Mouse (Mus musculus): ENCODE results near the gene Rbms3. TPM values are rescaled to one million over a fixed set of nuclear protein-coding genes. Genes with fewer than 3 reads are reported as not detected.
A peak's percentile ranks its signal among the peaks of the same experiment; 100 is the strongest.

Rbms3 gene
- polyA plus RNA-seq, 1 experiment from 2014 or later = 41.2 TPM

GRCm38 (mm10) chr9:117029953-117030352 lies 599.8 kb downstream of the Rbms3 start:
- H3K9ac ChIP-seq (ENCODE audit: low read depth, low read length) = no peak overlapping the region
- H3K9me3 ChIP-seq (replicated peaks; ENCODE audit: control insufficient read depth, low read length) = no peaks in the 10 kb centered on the region
- 50% methylated on average over 1 of the region's 1 CpGs for WGBS (ENCODE audit: insufficient replicate concordance)
- peaks cover 17% of the 10 kb centered on the region for H3K4me1 ChIP-seq (ENCODE audit: control insufficient read depth, insufficient read depth, low read length)
- H3K27me3 ChIP-seq (ENCODE audit: control insufficient read depth, insufficient read depth, low read length) = no peaks in the 10 kb centered on the region
- H3K4me2 ChIP-seq = no peak overlapping the region
- no peak overlapping the region for H3K4me3 ChIP-seq (ENCODE audit: low read depth, low read length)
- H3K27ac ChIP-seq (ENCODE audit: low read depth, low read length) = peak overlapping the region; percentile 70
- ATAC-seq (replicated peaks; ENCODE audit: insufficient number of reproducible peaks, low FRiP score, low TSS enrichment) = no peak
- no peaks in the 10 kb centered on the region for H3K36me3 ChIP-seq (ENCODE audit: control insufficient read depth, insufficient read depth, low read length)

GRCm38 (mm10) chr9:117028586-117028985 lies 601.1 kb downstream of the Rbms3 start:
- H3K36me3 ChIP-seq (ENCODE audit: control insufficient read depth, insufficient read depth, low read length) = no peaks in the 10 kb centered on the region
- WGBS (ENCODE audit: insufficient replicate concordance) = 65% methylated on average over 4 of the region's 4 CpGs
- peaks cover 17% of the 10 kb centered on the region for H3K4me1 ChIP-seq (ENCODE audit: control insufficient read depth, insufficient read depth, low read length)
- no peak overlapping the region for H3K27ac ChIP-seq (ENCODE audit: low read depth, low read length)
- H3K4me3 ChIP-seq (ENCODE audit: low read depth, low read length) = no peak overlapping the region
- no peak overlapping the region for H3K4me2 ChIP-seq
- H3K9ac ChIP-seq (ENCODE audit: low read depth, low read length) = no peak overlapping the region
- no peaks in the 10 kb centered on the region for H3K9me3 ChIP-seq (replicated peaks; ENCODE audit: control insufficient read depth, low read length)
- ATAC-seq (replicated peaks; ENCODE audit: insufficient number of reproducible peaks, low FRiP score, low TSS enrichment) = no peak
- no peaks in the 10 kb centered on the region for H3K27me3 ChIP-seq (ENCODE audit: control insufficient read depth, insufficient read depth, low read length)

GRCm38 (mm10) chr9:117022086-117022485 lies 607.6 kb downstream of the Rbms3 start:
- Histone ChIP-seq H3K9me3 (replicated peaks; ENCODE audit: control insufficient read depth, low read length) (no peaks in the 10 kb centered on the region), H3K4me3 (ENCODE audit: low read depth, low read length) (no peak overlapping the region), H3K36me3 (ENCODE audit: control insufficient read depth, insufficient read depth, low read length) (no peaks in the 10 kb centered on the region), H3K9ac (ENCODE audit: low read depth, low read length) (no peak overlapping the region), H3K27me3 (ENCODE audit: control insufficient read depth, insufficient read depth, low read length) (no peaks in the 10 kb centered on the region), H3K4me2 (no peak overlapping the region), H3K4me1 (ENCODE audit: control insufficient read depth, insufficient read depth, low read length) (peaks cover 10% of the 10 kb centered on the region; the same call in 1 of the 2 replicates), H3K27ac (ENCODE audit: low read depth, low read length) (no peak overlapping the region)
- no peak for ATAC-seq (replicated peaks; ENCODE audit: insufficient number of reproducible peaks, low FRiP score, low TSS enrichment)
- WGBS (ENCODE audit: insufficient replicate concordance) = 86% methylated on average over 6 of the region's 6 CpGs

GRCm38 (mm10) chr9:117021506-117021905 lies 608.2 kb downstream of the Rbms3 start:
- no peak overlapping the region for H3K9ac ChIP-seq (ENCODE audit: low read depth, low read length)
- no peaks in the 10 kb centered on the region for H3K36me3 ChIP-seq (ENCODE audit: control insufficient read depth, insufficient read depth, low read length)
- H3K4me1 ChIP-seq (ENCODE audit: control insufficient read depth, insufficient read depth, low read length) = peaks cover 10% of the 10 kb centered on the region; the same call in 1 of the 2 replicates
- H3K4me2 ChIP-seq = no peak overlapping the region
- no peak for ATAC-seq (replicated peaks; ENCODE audit: insufficient number of reproducible peaks, low FRiP score, low TSS enrichment)
- H3K27me3 ChIP-seq (ENCODE audit: control insufficient read depth, insufficient read depth, low read length) = no peaks in the 10 kb centered on the region
- 57% methylated on average over 3 of the region's 3 CpGs for WGBS (ENCODE audit: insufficient replicate concordance)
- no peaks in the 10 kb centered on the region for H3K9me3 ChIP-seq (replicated peaks; ENCODE audit: control insufficient read depth, low read length)
- no peak overlapping the region for H3K4me3 ChIP-seq (ENCODE audit: low read depth, low read length)
- H3K27ac ChIP-seq (ENCODE audit: low read depth, low read length) = no peak overlapping the region

- no peak for ATAC-seq (replicated peaks; ENCODE audit: insufficient number of reproducible peaks, low FRiP score, low TSS enrichment)
- 92% methylated on average over 2 of the region's 2 CpGs for WGBS (ENCODE audit: insufficient replicate concordance)
- H3K9ac ChIP-seq (ENCODE audit: low read depth, low read length) = no peak overlapping the region
Observed at GRCm38 (mm10) chr9:117020216-117020615, 609.5 kb downstream of the Rbms3 start.

GRCm38 (mm10) chr9:117018741-117019163 lies 611.0 kb downstream of the Rbms3 start:
- 48% methylated on average over 2 of the region's 2 CpGs for WGBS (ENCODE audit: insufficient replicate concordance)

More at GRCm38 (mm10) chr9:117020216-117020615, 609.5 kb downstream of the Rbms3 start:
- H3K36me3 ChIP-seq (ENCODE audit: control insufficient read depth, insufficient read depth, low read length) = no peaks in the 10 kb centered on the region
- no peak overlapping the region for H3K4me2 ChIP-seq
- H3K27me3 ChIP-seq (ENCODE audit: control insufficient read depth, insufficient read depth, low read length) = no peaks in the 10 kb centered on the region
- no peaks in the 10 kb centered on the region for H3K9me3 ChIP-seq (replicated peaks; ENCODE audit: control insufficient read depth, low read length)
- H3K4me3 ChIP-seq (ENCODE audit: low read depth, low read length) = no peak overlapping the region
- H3K27ac ChIP-seq (ENCODE audit: low read depth, low read length) = no peak overlapping the region
- peaks cover 10% of the 10 kb centered on the region; the same call in 1 of the 2 replicates for H3K4me1 ChIP-seq (ENCODE audit: control insufficient read depth, insufficient read depth, low read length)

GRCm38 (mm10) chr9:117018301-117018700 lies 611.4 kb downstream of the Rbms3 start:
- H3K4me2 ChIP-seq = no peak overlapping the region
- peaks cover 10% of the 10 kb centered on the region; the same call in 1 of the 2 replicates for H3K4me1 ChIP-seq (ENCODE audit: control insufficient read depth, insufficient read depth, low read length)
- no peak overlapping the region for H3K4me3 ChIP-seq (ENCODE audit: low read depth, low read length)
- no peaks in the 10 kb centered on the region for H3K9me3 ChIP-seq (replicated peaks; ENCODE audit: control insufficient read depth, low read length)
- H3K27ac ChIP-seq (ENCODE audit: low read depth, low read length) = no peak overlapping the region
- no peak overlapping the region for H3K9ac ChIP-seq (ENCODE audit: low read depth, low read length)
- no peak for ATAC-seq (replicated peaks; ENCODE audit: insufficient number of reproducible peaks, low FRiP score, low TSS enrichment)
- H3K36me3 ChIP-seq (ENCODE audit: control insufficient read depth, insufficient read depth, low read length) = no peaks in the 10 kb centered on the region
- 47% methylated on average over 12 of the region's 12 CpGs for WGBS (ENCODE audit: insufficient replicate concordance)
- no peaks in the 10 kb centered on the region for H3K27me3 ChIP-seq (ENCODE audit: control insufficient read depth, insufficient read depth, low read length)

More at GRCm38 (mm10) chr9:117018741-117019163, 611.0 kb downstream of the Rbms3 start:
- Histone ChIP-seq H3K27me3 (ENCODE audit: control insufficient read depth, insufficient read depth, low read length) (no peaks in the 10 kb centered on the region), H3K4me2 (no peak overlapping the region), H3K4me3 (ENCODE audit: low read depth, low read length) (no peak overlapping the region), H3K4me1 (ENCODE audit: control insufficient read depth, insufficient read depth, low read length) (peaks cover 10% of the 10 kb centered on the region; the same call in 1 of the 2 replicates), H3K9me3 (replicated peaks; ENCODE audit: control insufficient read depth, low read length) (no peaks in the 10 kb centered on the region), H3K9ac (ENCODE audit: low read depth, low read length) (no peak overlapping the region), H3K27ac (ENCODE audit: low read depth, low read length) (no peak overlapping the region), H3K36me3 (ENCODE audit: control insufficient read depth, insufficient read depth, low read length) (no peaks in the 10 kb centered on the region)
- ATAC-seq (replicated peaks; ENCODE audit: insufficient number of reproducible peaks, low FRiP score, low TSS enrichment) = no peak

GRCm38 (mm10) chr9:117016605-117017319 lies 613.0 kb downstream of the Rbms3 start:
- Histone ChIP-seq H3K27me3 (ENCODE audit: control insufficient read depth, insufficient read depth, low read length) (no peaks in the 10 kb centered on the region), H3K9me3 (replicated peaks; ENCODE audit: control insufficient read depth, low read length) (no peaks in the 10 kb centered on the region), H3K36me3 (ENCODE audit: control insufficient read depth, insufficient read depth, low read length) (no peaks in the 10 kb centered on the region), H3K4me3 (ENCODE audit: low read depth, low read length) (no peak overlapping the region), H3K27ac (ENCODE audit: low read depth, low read length) (no peak overlapping the region), H3K4me2 (no peak overlapping the region), H3K9ac (ENCODE audit: low read depth, low read length) (no peak overlapping the region), H3K4me1 (ENCODE audit: control insufficient read depth, insufficient read depth, low read length) (peaks cover 10% of the 10 kb centered on the region; the same call in 1 of the 2 replicates)
- 73% methylated on average over 9 of the region's 9 CpGs for WGBS (ENCODE audit: insufficient replicate concordance)
- no peak for ATAC-seq (replicated peaks; ENCODE audit: insufficient number of reproducible peaks, low FRiP score, low TSS enrichment)

GRCm38 (mm10) chr9:117013386-117013785 lies 616.3 kb downstream of the Rbms3 start:
- ATAC-seq (replicated peaks; ENCODE audit: insufficient number of reproducible peaks, low FRiP score, low TSS enrichment) = no peak
- peaks cover 3% of the 10 kb centered on the region; the same call in 1 of the 2 replicates for H3K4me1 ChIP-seq (ENCODE audit: control insufficient read depth, insufficient read depth, low read length)
- 80% methylated on average over 3 of the region's 3 CpGs for WGBS (ENCODE audit: insufficient replicate concordance)

More at GRCm38 (mm10) chr9:117013386-117013785, 616.3 kb downstream of the Rbms3 start:
- no peaks in the 10 kb centered on the region for H3K27me3 ChIP-seq (ENCODE audit: control insufficient read depth, insufficient read depth, low read length)
- H3K4me3 ChIP-seq (ENCODE audit: low read depth, low read length) = no peak overlapping the region
- H3K4me2 ChIP-seq = no peak overlapping the region
- H3K27ac ChIP-seq (ENCODE audit: low read depth, low read length) = no peak overlapping the region
- H3K9me3 ChIP-seq (replicated peaks; ENCODE audit: control insufficient read depth, low read length) = no peaks in the 10 kb centered on the region
- H3K9ac ChIP-seq (ENCODE audit: low read depth, low read length) = no peak overlapping the region
- no peaks in the 10 kb centered on the region for H3K36me3 ChIP-seq (ENCODE audit: control insufficient read depth, insufficient read depth, low read length)

Measured in heart, embryonic 11.5 days (tissue).